Mouse (Mus musculus): ENCODE results near the gene Cdc25a.

Cdc25a gene

DNA sequence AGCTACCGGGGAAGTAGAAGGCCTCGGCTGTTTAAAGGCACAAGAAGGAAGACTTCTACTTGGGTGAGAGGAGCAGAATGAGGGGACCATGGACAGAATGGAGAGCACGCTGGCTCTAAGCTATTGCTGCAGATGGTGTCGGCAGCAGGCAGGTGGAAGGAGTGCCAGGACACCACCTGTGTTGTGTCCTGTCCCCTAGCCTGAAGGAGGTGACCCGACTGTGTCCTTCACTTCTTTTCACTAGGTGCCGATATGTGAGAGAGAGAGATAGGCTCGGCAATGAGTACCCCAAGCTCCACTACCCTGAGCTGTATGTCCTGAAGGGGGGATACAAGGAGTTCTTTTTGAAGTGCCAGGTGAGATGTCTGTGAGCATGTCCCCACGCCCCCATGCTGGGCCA lies 16.1 kb downstream of the Cdc25a start:
- in situ Hi-C loops (cut with MboI, MseI) = loop anchor here (10.0 kb wide), 1 partner anchor 283 kb away; no protein-coding TSS in a partner anchor

DNA sequence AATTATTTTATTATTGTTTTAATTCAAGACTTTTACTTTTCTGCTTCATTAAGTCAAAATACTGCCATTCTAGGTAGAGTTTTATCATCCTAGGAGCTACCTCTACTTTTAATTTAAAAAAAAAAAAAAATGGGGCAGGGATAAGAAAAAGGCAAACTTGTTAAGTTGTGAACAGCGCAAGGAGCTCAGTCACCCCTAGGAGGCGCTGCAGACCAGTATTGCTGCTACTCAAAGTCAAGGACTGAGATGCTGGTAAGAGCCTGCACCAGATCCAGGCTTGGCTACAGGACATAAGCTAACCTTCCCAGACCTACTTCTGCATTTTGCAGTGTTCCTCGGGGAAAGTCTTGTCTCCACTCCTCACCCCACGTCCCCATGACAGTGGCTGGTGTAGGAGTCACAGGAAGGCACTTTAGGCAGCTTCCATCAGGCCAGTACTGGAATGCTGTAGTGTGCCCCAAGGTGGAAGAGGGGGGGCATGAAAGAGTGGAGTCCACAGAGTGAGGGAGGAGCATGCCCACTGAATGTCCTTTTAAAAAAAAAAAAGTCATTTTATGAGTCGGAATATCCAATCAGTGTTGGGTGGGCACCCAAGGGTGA lies 17.4 kb downstream of the Cdc25a start:
- in situ Hi-C loops (cut with MboI, MseI) = loop anchor here (10.0 kb wide), 1 partner anchor 282 kb away; no protein-coding TSS in a partner anchor

DNA sequence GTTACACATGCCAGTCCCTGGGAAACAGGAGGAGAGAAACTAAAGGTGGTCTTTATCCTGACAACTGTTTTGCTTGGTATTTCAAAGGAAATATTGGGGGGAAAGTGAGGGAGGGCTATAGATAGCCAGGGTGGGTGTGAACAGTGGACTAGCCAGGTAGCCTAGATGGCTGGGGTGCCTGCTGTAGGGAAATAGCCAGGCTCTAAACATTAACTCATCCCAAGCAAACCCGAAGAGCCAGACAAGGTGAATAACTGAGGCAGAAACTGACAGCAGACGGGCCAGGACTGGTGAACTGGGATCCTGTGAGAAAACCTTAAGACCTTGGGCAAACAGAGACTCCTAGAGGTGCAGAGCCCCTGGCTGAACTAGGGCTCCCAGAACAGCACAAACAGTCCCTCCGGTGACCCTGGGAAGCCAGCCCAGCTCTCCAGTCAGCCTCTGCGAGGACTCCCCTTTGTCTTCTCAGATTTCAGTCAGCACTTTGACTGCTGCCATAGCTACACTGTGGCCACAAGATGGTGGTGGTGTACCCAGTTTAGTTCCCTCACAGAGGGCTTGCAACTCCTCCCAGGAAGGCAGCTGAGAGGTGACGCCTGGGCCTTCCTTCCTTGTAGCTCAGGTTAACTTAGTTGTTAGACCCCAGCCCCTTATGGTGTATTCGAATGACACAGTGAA lies 19.2 kb downstream of the Cdc25a start:
- in situ Hi-C loops (cut with MboI, MseI) = loop anchor here (5.0 to 10.0 kb wide), 2 partner anchors 48 to 280 kb away; no protein-coding TSS in a partner anchor

DNA sequence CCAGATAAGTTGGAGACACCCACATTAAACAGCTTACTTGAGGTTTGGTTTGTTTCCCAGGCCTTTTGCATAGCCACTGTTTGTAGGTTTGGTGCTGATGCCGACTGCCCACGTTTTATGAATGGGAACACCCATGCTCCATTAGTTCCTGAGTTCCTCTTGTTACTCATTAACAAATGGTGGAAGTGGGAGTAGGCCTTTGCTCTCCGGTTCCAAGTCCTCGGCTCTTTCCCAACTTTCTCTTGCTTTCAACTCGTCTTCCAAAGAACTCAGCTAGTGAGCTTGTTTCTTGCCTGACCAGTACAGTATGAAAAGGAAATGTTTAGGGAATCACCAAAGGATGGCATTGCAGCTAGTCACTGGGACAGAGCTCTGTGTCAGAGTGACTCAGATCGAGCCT lies 20.2 kb downstream of the Cdc25a start:
- in situ Hi-C loops (cut with MboI, MseI) = loop anchor here (5.0 to 10.0 kb wide), 2 partner anchors 47 to 279 kb away; no protein-coding TSS in a partner anchor

DNA sequence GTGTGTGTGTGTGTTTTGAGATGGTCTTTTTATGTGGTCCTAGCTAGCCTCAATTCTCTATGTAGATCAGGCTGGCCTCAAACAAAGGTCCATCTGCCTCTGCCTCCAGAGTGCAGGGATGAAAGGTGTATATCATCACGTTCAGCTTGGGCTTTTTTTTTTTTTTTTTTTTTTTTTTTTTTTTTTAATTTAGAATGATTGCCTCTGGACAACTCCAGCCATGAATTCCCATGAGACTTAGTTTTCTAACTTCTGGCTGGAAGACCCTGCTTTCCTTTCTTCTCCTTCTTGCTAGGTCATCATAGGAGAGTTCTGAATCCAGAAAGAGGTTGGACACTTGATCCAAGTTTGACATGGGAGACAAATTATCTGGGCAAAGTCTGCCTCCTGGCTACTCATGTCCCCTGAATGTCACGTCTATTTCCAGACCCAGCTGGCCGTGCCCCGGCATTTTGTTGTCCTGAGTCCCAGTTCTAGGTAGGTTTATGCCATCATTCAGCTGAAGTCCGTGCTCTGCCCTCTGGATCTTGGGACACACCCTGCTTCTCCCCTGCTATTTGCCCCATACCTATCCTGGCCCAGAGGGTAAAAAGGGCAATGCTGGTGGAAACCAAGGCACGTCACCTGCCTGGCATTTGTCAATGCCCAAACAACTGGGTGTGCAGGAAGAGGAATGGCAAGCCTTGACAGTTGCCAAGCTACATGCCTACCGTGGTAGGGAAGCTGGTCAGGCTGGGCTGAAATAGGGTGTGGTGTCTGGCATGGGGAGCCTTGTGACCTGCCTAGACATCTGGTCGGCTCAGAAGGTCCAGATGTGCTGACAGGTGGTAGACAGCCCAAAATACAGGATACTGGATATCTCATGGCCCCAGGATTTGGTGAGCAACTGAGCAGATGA lies 21.1 kb downstream of the Cdc25a start:
- in situ Hi-C loops (cut with MboI, MseI) = loop anchor here (5.0 to 10.0 kb wide), 2 partner anchors 46 to 278 kb away; no protein-coding TSS in a partner anchor

DNA sequence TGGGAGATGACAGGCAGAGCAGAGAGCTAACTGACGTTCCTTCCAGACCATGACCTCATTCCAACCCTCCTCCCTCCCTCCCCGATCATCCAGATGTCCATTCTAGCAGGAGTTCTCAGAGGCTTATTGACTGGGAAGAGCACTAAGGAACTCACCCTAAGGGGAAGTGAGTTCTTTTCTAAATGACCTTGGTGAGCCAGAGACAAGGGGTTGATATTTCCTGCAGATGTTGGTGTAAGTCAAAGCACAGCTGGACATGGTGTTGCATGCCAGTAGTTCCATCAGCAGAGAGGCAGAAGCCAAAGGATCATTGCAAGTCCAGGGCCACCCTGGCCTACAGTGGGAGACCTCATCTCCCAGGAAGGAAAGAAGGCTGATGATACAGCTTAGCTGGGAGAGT lies 22.6 kb downstream of the Cdc25a start:
- in situ Hi-C loops (cut with MboI, MseI) = loop anchor here (5.0 to 10.0 kb wide), 2 partner anchors 44 to 277 kb away; no protein-coding TSS in a partner anchor

DNA sequence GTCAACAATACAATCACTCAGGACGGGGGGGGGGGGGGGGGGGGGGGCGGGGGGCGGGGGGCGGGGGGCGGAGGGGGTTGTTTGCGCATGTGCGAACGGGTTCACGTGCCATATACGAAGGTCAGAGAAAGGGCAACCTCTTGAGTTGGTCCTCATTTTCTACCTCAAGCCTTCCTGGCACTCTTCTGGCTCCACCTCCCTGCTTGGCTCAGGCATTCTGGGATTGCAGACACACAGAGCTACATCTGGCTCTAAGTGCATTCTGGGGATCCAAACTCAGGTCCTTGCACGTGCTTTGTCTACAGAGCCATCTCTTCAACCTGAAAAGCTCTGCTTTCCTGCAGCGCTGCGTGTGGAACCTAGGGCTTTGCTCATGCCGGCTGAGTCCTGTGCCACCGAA lies 24.0 kb downstream of the Cdc25a start:
- in situ Hi-C loops (cut with MboI, MseI) = loop anchor here (5.0 to 10.0 kb wide), 2 partner anchors 43 to 275 kb away; no protein-coding TSS in a partner anchor

DNA sequence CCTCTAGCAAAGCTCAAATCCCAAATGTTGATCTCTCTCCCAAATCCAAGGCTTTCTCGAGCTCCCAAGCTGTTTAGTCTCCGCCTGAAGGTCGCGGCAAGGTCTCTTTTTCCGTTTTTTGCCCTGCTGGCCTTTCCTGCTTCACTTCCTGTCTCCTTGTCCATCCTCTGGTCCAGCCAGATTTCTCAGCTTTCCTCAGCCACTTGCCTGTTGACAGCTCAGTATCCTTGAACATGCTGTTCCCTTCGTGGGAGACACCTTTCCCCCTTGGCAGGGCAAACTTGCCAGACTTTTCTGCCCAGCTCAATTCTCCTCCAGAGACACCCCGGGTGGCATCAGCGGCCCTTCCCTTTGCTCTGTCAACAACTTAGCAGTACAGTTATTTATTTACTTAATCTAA lies 24.4 kb downstream of the Cdc25a start:
- in situ Hi-C loops (cut with MboI, MseI) = loop anchor here (5.0 to 10.0 kb wide), 2 partner anchors 43 to 275 kb away; no protein-coding TSS in a partner anchor

DNA sequence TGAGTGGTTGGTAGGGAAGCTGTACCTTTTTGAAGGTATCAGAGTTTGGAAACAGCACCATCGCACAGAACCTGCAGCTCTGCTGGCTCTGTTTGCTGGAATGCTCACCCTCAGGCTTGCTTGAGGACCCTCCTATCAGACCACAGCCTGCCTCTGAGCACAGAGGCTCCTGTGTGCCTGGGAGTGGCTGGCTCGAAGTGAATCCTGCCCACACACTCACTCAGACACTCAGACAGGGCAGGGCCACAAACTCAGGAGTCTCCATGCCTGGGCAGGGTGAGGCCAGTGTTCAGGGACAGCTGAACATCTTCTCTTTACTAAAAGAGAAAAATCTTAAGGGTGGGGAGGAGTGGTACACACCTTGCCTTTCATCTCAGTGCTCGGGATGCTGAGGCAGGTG lies 25.2 kb downstream of the Cdc25a start:
- in situ Hi-C loops (cut with MboI, MseI) = no loop called here

DNA sequence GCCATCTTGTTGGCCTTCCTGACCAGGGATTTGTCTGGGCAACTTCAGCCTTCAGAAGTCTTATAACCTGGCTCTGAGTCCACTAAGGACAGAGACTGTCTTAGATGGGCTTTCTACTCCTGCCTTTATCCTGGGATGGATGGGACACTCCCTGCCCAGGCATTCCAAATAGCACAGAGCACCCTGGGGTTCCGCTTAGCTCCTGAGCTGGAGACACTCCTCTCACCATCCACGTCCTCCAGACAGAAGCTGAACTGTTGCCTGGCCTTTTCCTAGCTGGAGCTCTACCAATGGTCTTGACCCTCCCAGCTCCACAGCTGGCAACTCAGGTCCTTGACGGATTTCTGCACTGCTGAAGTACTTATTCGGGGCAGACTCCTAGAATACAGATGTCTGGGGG lies 26.9 kb downstream of the Cdc25a start:
- in situ Hi-C loops (cut with MboI, MseI) = no loop called here

DNA sequence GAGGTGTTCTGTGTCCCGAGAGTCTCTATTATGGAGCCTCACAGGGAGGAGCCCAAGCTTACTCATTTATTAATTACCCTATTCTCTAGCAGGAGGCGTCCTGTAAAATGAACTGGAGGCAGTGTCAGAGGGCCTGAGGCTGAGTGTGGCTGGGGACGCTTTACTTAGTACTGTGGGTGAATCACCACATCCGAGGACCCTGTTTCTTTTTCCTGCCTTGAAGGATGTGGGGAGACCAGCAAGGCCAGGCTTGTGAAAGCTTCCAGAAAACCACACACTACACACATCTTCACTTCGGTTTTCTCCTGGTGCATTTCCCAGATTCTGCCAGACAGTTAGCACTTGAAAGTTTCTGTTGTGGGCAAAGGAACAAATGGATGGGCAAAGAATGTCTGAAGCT lies 27.4 kb downstream of the Cdc25a start:
- in situ Hi-C loops (cut with MboI, MseI) = no loop called here

DNA sequence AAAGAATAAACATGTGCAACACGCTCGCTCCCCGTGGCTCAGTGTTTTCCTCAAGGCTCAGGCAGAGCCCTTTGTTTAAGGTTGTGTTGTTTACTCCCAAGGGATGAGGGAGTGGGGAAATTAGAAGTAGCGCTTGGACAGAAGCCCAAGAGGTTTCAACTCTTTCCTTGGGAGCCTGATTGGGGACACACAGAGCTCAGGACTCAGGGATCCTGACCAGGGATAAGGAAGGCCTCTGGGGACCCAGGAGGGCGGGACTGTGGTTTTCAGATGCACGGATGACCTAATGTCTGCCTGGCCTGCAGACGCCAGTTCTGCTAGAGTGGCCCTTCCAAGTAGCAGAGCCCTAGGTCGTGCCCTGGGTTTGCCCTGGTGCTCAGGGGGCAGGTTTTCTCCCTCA lies 31.9 kb downstream of the Cdc25a start:
- in situ Hi-C loops (cut with MboI, MseI) = loop anchor here (5.0 kb wide), 1 partner anchor 165 kb away; no protein-coding TSS in a partner anchor

DNA sequence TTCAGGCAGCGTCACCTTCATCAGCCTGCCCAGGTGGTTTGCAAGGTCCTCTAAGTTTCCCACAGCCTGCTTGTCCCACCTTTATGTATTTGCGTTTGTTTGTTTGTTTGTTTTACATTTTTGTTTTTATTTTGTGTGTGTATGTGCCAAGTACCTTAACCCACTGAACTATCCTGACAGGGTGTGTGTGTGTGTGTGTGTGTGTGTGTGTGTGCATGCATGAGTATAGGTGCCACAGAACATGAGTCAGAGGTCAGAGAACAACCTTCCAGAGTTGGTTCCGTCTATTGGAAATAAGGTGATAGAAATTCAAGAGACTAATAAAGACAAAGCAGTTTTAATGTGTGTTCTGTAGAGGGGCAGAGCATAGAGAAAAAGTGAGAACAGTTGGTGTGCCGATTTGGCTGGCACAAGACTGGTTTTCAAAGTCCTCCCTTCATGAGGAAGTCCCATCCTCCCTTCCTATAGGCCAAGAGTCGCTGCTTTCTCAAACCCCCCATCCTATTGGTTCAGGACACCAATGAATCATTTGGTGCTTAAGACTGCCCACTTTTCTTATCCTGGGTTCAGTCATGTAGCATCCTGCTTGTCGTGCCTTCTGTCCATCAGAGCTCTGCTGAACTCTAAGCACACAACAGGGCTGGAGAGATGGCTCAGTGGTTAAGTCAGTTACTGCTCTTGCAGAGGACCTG lies 32.5 kb downstream of the Cdc25a start:
- in situ Hi-C loops (cut with MboI, MseI) = loop anchor here (5.0 kb wide), 1 partner anchor 164 kb away; no protein-coding TSS in a partner anchor

DNA sequence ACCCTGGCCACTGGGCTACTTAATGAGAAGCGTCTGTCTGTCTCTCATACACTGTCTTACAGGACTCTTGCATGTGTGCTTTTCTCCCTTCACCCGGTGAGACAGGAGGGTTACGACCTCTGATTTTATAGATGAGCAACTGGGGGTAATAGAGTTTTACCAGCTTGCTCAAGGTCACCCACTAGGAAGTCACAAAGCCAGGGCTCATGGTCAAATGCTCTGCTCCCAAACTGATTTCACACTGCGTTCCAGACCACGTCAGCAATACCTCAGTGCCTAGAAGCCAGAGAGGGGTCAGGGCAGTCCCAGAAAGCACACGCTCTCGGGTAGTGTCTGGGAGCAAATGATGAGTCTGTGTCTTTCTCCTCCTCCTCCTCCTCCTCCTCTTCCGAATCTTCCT lies 33.7 kb downstream of the Cdc25a start:
- in situ Hi-C loops (cut with MboI, MseI) = loop anchor here (5.0 kb wide), 1 partner anchor 163 kb away; no protein-coding TSS in a partner anchor

DNA sequence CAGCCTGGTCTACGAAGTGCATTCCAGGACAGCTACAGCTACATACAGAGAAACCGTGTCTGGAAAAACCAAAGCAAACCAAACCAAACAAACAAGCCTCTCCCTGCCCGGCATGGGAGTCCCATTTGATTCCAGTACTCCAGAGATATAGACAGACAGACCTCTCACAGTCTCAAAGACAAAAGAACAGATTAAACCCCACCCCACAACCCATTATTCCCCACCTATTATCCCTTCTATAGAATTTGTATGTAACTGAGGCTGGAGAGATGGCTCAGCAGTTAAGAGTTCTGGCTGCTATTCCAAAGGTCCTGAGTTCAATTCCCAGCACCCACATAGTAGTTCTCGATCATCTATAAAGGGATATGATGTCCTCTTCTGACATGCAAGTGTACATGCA lies 34.5 kb downstream of the Cdc25a start:
- in situ Hi-C loops (cut with MboI, MseI) = loop anchor here (5.0 kb wide), 1 partner anchor 162 kb away; no protein-coding TSS in a partner anchor

DNA sequence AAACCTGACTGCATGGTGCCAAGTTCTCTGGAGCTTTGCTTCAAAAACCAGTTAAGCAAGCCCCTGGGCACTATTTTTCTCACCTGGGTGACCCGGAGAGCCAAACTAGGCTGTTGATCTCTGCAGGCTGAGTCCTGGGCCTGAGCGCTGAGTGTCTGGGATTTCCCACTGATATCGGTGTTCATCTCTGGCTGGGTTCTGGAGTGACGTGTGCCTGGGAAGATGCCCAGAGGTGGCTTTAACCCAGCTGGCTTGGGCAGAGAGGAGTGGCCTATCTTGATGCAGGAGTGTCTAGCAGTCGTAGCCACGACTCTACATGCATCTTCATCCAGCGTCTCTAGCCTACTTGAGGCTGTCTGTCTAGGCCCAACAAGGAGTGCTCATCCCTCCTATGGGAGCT lies 36.4 kb downstream of the Cdc25a start:
- in situ Hi-C loops (cut with MboI, MseI) = no loop called here

DNA sequence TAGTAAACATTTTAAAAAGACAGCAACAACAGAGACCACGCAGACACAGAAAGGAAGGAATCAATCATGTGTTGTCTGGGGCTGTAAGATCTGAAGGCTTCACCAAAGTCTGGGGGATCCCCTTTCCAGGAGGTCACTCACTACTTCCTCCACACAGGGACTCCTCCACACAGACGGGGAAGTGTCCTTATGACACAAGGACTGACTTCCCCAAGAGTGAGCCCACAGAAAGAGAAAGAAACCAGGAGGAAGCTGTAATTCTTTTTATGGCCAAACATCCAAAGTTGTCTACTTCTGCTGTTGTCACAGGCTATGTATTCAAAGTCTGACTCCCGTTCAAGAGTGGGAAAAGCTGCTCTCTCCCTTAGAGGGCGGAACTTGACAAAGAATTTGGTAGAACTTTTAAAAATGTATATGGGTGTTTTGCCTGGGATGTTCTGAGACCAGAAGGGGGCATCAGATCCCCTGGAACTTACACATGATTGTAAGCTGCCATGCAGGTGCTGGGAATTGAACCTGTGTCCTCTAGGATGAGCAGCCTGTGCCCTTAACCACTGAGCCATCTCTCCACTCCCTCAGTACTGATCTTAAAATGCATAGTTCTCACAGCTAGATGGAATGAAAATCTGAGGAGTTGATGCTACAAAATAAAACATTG lies 39.0 kb downstream of the Cdc25a start:
- in situ Hi-C loops (cut with MboI, MseI) = no loop called here

DNA sequence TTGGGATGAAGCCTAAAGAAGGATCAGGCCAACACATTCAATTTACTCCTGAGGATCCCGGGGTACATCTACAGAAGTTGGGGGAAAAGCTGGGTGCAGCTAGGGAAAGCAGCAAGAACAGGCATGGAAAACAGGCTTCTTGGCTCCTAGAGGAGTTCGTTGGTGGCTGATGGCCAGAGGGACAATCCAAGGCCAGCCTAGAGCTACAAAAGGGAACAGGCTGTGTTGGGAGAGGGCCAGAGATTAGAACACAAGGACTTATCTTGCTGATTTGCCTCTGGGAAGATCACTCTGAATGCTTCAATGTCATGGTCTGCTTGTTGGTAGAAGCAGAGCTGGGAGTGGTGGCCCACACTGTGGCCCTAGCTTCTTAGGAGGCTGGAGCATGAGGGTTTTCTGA lies 42.6 kb downstream of the Cdc25a start:
- in situ Hi-C loops (cut with MboI, MseI) = no loop called here

DNA sequence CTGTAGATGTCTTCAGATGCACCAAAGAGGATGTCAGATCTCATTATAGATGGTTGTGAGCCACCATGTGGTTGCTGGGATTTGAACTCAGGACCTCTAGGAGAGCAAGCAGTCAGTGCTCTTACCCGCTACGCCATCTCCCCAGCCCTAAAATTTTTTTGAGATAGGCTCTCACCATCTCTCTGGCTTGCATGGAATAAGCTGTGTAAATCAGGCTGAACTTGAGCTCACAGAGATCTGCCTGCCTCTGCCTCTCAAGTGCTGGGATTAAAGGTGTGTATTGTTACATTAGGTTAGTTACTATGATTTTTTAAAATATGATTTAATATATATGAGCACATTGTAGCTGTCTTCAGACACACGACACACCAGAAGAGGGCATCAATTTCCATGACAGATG lies 53.8 kb downstream of the Cdc25a start:
- in situ Hi-C loops (cut with MboI, MseI) = no loop called here

DNA sequence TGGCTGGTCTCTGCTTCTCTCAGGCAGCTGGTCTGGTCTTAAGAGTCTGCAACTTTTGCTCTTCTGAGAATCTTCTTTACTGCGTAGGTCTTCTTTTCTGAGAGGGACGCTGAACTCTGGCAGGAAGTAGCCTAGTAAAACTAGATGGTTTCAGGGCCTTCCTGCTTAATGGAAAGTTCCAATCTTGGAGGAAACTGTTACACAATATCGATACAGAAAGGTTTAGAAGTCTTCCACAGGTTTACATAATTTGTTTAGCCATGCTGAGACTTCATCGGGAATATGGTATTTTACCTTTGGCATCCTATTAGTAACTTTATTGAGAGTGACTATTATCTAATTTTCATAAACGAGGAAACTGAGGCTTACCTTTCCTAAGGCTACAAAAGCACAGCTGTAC lies 54.7 kb downstream of the Cdc25a start:
- in situ Hi-C loops (cut with MboI, MseI) = no loop called here

DNA sequence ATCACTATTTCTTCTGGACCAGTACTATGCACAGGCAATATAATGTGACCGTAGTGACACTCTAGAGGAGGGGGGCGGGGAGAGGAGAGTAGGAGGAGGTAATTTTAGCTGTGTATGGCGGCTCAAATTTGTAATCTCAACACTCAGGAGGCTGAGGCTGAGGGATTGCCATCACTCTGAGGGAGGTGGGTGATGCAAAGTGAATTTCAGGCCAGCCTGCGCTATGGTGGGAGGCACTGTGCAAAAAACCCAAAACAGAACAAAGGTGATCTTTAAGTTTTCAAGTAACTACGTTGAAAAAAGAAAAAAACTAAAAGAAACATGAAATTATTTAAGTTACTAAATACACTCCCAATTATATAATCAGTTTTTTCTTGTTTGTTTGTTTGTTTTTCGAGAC lies 55.4 kb downstream of the Cdc25a start:
- in situ Hi-C loops (cut with MboI, MseI) = no loop called here

Data from T-helper 1 cell (primary cell).